Mouse (Mus musculus) cerebellum, postnatal 4 days (tissue): ENCODE results near the gene D8Ertd738e.

ENCODE experiments used
- DNase-seq, 2 experiments: peaks; one replicate each; pipeline ENCODE4 v3.0.0; 2022; ENCODE audit warnings: low spot score in 2 of 2, mixed read lengths in 1 of 2

Gene D8Ertd738e

DNA sequence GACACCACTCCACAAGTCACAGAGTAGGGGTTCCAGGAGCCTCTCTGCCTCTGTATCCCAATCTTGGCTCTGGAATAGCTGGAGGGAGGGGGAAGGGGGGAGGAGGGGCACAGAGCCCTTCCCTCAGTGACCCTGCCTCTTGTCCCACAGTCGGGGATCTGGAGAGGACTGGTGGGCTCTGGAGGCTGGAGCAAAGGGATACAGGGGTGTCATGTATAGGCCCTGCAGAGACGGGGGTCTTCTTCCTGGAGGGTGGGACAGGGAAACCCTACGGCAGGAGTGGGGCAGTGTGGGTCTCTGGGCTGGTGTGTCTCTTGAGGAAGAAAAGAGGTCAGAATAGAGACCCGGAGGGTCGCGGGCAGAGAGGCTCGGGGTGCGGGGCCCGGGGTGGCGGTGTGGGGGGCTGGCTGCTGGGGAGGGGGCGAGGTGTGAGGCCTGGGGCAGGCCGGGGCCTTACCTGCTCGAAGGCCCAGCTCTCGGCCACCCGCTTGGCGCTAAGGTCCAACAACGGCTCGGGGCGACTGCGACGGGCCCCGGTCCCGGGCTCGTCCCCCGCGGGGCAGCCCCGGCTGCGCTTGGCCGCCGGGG, 13.0 kb downstream of the D8Ertd738e start:
- DNase-seq: no peak

DNA sequence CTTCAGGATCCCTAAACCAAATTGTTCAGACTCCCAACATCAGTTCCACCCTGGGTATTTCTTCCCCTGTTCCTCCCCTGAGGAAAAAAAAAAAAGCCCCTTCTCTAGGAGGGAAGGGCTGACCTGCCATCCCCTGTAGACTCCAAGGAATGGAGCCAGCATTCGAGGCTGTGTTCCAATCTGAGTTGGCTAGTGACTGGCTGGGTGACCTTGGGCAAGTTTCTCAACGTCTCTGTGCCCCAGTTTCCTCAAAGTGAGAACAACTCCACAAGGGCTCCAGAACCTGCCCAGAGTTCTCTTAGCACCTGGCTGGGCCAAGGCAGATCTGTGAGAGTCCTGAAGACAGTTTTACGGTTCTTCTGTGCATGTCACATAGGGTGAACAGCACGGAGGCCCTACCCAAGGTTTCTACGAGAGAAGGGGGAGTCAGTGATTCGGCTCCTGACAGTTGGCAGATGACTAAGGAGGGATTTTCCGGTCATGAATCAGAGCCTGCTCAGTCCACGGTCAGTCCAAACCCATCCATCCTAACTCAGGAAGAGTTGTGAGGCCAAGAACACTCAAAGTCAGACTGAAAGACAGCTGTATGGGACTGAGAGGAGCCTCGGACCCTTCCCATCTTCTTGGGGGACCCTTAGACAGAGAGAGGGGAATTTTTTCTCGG, 13.6 kb downstream of the D8Ertd738e start:
- DNase-seq: no peak

DNA sequence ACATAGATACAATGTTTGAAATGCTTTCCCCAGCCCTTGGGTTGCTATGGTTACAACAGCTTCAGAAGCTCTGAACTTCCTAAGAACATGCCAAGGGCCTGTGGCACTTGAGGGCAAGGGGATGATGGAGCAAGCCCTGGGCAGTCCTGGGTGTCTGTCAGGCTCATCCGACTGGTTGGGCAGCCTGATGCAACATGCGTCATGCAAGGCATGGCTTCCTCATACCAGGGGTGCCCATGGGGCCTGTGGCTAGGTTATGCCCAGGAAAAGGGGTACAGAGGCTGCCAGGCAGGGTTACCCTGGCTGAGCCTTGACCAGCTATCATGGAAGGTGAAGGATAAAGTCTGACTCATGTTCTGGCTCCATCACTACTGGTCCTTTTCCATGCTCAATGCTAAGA, 16.5 kb downstream of the D8Ertd738e start:
- DNase-seq: no peak

GRCm38 (mm10) chr8:84230735-84231134, 18.8 kb downstream of the D8Ertd738e start:
- no peak for DNase-seq

DNA sequence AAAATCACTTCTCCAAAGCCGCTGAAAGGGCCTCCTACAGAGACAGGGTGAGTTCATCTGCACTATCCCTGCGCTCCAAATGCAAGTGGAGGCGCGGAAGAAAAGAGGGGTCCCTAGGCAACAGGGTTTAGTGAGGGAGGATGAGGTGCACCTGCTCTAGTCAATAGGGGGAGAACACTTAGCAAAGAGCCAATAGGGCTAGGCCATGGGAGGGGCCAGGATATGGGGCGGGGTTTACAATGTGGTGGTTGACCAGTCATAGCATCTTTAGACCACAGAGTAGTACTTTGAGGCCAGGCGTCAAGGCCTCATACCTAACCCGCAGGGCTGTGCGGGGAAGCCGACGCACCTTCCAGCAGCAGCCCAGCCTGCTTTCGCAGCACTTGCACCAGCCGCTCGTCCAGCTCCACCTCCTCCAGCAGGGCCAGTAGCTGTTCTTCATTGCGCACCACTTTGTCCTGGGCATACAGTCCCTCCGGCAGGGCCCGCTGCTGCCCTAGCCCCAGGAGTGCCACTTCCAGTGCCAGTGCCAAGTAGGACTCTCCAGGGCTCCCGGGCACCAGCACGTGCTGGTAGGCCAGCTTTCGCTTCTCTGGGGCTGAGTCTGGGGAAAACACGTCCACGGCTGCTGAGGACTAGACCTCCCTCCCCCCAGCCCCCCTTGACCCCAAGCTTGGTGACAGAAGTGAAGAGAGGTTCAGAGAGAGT, 26.0 kb downstream of the D8Ertd738e start:
- DNase-seq: no peak

DNA sequence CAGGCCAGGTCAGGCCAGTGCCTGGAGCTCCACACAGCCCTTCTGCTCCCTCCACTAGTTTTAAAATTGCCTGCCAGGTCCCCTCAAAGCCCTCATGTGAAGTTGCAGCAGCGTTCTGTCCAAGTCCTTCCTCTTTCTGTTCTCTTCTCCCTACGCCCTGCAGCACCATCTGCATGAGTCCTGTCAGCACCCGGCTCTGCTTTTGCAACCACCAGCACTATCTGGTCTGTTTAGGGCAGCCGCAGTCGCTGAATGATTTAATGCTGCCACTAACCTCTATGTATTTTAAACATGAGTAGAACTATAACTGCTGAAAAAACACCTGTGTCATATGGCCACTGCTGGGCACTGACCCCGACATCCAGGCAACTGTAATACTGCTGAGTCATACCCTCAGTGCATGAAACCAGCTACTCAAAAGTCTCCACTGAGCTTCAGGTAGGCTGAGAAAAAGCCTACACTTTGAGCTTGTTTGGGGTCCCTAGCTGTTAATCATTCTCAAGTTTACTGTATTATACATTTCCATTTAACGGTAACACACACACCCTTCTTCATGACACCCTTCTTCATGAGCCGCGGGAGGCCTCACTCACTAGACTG, 26.9 kb downstream of the D8Ertd738e start:
- no peak for DNase-seq

DNA sequence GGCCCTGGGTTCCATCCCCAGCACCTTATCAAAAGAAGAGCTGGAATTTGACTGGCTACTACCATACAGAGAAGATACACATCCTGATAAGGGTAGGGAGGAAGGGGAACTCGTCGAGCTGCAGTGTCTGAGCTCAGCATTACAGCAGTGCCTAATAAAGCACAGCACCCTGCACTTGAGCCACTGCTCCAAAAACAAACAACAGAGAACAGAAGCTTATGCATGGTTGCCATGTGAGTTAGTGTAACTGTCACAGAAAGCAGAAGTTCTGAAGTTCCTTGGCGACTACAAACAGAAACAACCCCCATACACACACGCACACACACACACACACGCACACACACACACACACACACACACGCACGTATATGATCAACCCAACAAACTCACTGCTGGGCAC, 29.4 kb downstream of the D8Ertd738e start:
- no peak for DNase-seq

- DNase-seq: no peak
These were observed 31.4 kb downstream of the D8Ertd738e start for GRCm38 (mm10) chr8:84218143-84218542.

DNA sequence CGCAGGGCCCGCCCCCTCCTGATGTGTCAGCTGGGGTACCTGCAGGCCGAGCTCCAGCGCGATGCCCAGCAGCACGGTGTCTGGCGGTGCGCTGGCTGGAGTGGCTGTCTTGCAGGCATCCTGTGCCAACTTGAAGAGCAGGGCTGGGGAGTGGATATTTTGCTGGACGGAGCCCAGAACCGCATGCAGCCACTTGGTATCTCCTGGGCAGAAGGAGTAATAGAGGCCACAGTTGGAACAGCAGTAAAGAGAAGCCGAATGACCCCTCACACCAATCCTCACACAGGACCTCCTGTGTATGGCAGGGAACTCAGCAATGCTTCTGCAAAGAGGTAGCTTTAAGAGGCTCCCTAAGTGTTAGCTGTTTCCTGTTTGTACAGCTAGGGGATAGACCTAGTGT, 32.3 kb downstream of the D8Ertd738e start:
- DNase-seq: no peak

- no peak for DNase-seq
These were observed 36.2 kb downstream of the D8Ertd738e start for GRCm38 (mm10) chr8:84213277-84213676.

DNA sequence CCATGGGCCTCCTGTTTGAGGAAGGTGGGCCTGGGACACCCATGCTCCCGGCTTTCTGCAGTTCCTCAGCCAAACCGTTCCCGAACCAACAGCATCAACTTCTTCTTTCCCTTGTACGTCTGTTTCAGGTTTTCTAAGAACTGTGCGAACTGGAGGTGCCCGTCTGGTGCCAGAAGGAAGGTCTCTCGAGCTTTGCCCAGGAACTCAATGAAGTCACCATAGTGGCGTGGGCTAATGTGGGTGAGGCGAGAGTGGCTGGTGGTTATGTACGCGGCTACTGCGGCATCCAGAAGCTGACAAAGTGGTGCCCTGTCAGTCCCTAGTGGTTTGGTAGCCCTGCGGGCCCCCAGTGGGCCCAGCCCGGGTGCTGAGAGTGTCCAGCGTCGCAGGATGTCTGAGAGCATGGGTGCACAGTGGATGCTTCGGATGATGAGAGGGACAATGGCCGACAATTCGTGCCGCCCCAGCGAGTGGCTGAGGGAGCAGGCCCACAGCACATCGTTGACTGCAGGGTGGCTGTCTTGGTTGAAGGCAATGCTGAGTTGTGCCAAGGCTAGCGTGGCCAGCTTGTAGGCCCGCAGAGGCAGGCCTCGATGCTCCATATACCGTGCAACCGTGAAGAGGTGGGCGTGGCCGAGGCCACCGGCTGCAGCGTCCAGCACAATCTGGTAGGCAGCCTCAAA, 37.5 kb downstream of the D8Ertd738e start:
- no peak for DNase-seq

GRCm38 (mm10) chr8:84211202-84211601, 38.3 kb downstream of the D8Ertd738e start:
- DNase-seq: no peak

GRCm38 (mm10) chr8:84210167-84210791, 39.2 kb downstream of the D8Ertd738e start:
- DNase-seq: peak; percentile 78 to 84

DNA sequence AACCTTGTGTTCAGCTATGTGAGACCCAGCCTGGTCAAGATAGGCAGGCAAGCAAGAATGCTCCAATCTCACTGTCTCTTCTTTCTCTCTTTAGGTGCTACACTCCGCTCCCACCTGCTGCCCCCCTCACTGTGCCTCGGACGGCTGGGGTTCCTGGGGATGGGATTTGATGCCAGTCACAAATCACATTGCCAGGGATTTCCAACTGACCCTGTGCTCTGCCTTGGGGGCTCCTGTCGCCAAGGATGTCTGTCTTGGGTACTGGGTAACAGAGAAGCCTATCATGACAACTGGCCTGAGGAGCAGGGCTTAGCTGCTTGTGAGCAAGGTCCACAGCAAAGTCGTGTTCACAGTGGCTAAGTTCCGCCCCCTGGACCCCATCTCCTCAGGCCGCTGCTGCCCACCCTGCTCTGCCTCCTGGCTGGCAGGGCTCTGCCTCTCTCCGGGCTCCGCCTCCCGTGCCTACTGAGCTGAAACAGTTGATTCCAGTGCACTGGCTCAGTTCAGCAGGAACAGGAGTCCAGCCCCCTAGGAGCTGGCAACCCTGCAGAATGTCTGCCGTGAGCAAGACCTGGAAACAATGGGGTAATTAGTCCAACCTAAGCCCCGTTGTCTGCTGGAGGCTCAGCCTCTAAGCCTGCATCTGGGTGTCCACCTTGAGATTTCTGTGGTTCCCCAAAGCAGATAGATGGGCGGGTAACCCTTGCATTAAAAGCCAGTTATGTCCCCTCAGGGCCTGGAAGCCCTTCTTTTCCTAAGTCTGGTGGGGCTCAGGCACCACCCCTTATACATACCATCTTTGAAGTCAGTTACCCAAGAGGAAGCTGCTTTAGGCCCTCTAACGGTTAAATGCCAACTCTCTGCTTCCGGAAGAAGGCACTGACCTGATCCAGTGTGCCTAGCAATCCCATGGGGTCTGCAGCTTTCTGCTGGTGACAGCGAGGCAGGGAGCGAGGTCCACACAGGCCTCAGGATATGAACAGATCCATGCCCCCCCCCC, 40.8 kb downstream of the D8Ertd738e start:
- no peak for DNase-seq

DNA sequence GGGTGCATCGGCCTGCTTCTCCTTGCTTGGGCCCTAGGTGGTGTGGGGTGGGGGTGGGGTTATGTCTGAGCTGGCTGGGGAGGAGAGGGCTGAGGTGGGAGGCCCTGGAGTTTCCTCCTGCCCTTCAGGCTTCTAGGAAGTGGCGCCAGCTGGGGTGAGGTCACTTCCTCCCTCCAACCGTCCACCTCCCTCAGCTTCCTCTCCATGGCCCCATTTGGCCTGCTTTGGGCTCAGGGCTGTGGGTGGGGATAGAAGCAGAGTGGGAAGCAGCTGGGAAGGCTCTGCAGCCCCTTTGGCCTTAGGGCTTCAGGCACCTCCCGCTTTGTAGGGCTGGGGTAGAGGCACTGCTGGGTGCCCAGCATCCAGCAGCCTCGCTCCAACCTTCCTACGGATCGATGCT, 41.7 kb downstream of the D8Ertd738e start:
- no peak for DNase-seq

- DNase-seq: no peak
These were observed 42.9 kb downstream of the D8Ertd738e start for GRCm38 (mm10) chr8:84206666-84207065.

- DNase-seq: no peak
These were observed 44.4 kb downstream of the D8Ertd738e start for GRCm38 (mm10) chr8:84205073-84205472.

DNA sequence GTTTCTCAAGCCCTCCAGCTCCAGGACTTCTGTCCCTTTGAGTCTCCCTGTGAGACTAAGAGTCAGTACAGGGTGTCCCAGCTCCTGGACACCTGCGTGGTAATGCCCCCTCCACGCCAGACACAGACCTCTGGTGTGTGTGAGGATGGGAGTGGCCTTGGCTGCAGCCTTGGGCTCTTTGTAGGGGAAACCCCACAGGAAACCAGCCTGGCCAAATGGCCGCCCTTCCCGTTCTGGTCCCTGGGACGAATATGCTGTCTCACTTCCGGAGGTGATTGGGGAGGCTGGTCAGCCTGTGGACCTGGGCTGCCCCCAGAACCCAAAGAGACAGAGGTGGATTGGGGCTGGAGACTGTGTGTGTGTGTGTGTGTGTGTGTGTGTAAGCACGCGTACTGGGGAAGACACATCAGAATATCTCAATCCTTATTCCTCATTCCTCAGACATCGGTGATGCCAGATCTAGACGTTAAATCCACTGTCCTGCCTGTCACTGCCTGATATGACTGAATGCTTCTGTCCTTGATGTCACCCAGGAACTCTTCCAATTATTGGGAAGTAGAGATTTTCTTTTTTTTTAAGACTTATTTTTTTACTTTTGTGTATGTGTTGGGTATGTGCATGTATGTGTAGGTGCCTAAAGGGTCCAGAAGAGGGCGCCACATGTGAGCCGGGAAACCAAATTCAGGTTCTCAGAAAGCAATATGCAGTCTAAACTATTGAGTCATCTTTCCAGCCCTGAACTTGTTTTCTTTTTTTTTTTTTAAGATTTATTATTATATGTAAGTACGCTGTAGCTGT, 45.3 kb downstream of the D8Ertd738e start:
- no peak for DNase-seq
